Mouse (Mus musculus): ENCODE results near the gene Kcp. TPM values are rescaled to one million over a fixed set of nuclear protein-coding genes. Genes with fewer than 3 reads are reported as not detected.

Gene Kcp
- polyA plus RNA-seq, 1 experiment from 2014 or later: 3.8 TPM

DNA sequence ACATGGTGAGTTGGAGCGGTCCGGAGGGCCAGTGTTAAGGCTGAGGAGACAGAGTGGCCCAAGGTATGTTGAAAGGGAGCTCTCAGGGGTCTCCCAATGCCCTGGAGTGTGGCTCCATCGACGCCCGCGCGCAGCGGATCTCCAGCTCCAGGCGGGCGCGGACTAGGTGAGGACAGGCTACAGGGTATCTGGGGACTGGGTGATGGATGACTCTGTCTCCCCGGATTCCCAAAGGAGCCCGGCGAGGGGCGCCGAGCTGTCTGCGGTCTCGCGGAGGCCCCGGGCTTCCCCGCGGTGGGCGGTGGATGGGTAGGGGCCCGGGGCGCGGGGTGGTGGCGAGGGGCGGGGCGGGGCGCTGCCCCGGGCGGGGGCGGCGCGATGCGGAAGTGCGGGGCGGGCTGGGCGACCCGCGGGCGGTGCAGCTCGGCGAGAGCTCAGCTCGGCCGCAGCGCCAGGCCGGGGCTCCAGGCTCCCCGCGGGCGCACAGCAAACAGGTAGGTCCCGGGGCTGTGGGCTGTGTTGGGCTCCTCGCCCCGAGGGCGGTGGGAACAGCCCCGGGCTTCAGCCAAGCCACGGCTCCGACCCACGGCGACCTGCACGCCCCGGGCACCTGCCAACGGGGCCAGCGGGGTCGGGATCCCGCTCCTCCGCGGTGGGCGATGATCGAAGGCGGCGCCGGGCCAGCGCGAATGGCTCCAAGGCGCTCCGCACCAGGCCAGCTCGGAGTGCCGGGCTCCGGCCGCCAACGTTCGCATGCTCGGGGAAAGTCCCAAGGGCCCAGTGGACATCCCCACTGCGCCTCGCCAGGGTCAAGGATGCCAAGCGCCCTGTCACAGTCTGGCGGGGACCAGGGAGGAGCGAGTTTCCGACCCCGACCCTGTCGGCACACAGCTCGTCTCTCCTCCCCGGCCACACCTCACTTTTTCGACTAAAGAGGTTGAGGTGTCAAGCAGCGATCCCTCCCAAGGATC is 18.8 kb upstream of the Kcp start, which contains the start of gene Irf5:
Gene Irf5, plus strand, starts transcription at position 345 of the 971 bp plus-strand sequence.
- Histone ChIP-seq H3K9ac (ENCODE audit: low read length) (peak within 1 kb of the TSS; percentile 70), H3K4me2 (replicated peaks; ENCODE audit: low read depth) (peak within 1 kb of the TSS; percentile 98), H3K9me3 (ENCODE audit: control insufficient read depth, low read length) (no peaks in the 10 kb centered on the region), H3K4me1 (replicated peaks; ENCODE audit: control insufficient read depth, insufficient read depth) (peaks cover 7% of the 10 kb centered on the region), H3K27me3 (ENCODE audit: control insufficient read depth, insufficient read depth, low read length) (no peaks in the 10 kb centered on the region), H3K27ac (replicated peaks) (0 out of 2 replicates have a peak within 1 kb of the TSS, but pooled peaks have one; percentile 13), H3K36me3 (ENCODE audit: control insufficient read depth, insufficient read depth, low read length) (no peaks in the 10 kb centered on the region), H3K4me3 (ENCODE audit: low read depth, low read length) (peak within 1 kb of the TSS; percentile 63)
- TF ChIP-seq EP300 (optimal IDR thresholded peaks at IDR 0.05) (no peak), CTCF (IDR thresholded peaks at IDR 0.05; ENCODE audit: low read depth) (no peak)
- ATAC-seq (ENCODE audit: low FRiP score, low TSS enrichment) (peak; percentile 36), DNase-seq (ENCODE audit: low spot score) (peak; percentile 39)
- WGBS: 1% methylated on average over 68 of the region's 96 CpGs

DNA sequence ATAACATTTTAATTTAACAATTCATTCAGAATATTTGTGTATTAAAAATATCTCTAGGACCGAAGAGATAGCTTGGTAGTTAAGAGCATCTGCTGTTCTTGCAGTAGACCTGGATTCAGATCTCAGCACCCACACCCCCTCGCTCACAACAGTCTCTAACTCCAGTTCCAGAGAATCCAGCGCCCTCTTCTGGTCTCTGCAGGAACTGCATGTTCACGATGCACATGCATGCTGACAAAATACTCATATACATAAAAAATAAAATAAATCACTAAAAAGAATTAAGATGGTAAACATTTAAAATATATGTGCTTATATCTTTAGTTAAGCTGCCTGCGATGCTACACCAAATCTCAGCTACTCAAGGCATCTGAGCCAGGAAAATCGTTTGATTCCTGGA is 17.5 kb upstream of the Kcp start:
- no peak overlapping the region for H3K4me2 ChIP-seq (replicated peaks; ENCODE audit: low read depth)
- no peaks in the 10 kb centered on the region for H3K9me3 ChIP-seq (ENCODE audit: control insufficient read depth, low read length)
- peaks cover 7% of the 10 kb centered on the region for H3K4me1 ChIP-seq (replicated peaks; ENCODE audit: control insufficient read depth, insufficient read depth)
- DNase-seq (ENCODE audit: low spot score) (no peak), ATAC-seq (ENCODE audit: low FRiP score, low TSS enrichment) (no peak)
- no peaks in the 10 kb centered on the region for H3K36me3 ChIP-seq (ENCODE audit: control insufficient read depth, insufficient read depth, low read length)
- no peaks in the 10 kb centered on the region for H3K27me3 ChIP-seq (ENCODE audit: control insufficient read depth, insufficient read depth, low read length)
- 77% methylated on average over 6 of the region's 6 CpGs for WGBS
- H3K27ac ChIP-seq (replicated peaks): no peak overlapping the region
- H3K4me3 ChIP-seq (ENCODE audit: low read depth, low read length): no peak overlapping the region
- no peak overlapping the region for H3K9ac ChIP-seq (ENCODE audit: low read length)
- TF ChIP-seq EP300 (optimal IDR thresholded peaks at IDR 0.05) (no peak), CTCF (IDR thresholded peaks at IDR 0.05; ENCODE audit: low read depth) (peak; percentile 68)

- DNase-seq (ENCODE audit: low spot score) (no peak), ATAC-seq (ENCODE audit: low FRiP score, low TSS enrichment) (peak; percentile 58; the same call in 1 of the 2 replicates)
- peaks cover 5% of the 10 kb centered on the region; the same call in 1 of the 2 replicates for H3K4me1 ChIP-seq (replicated peaks; ENCODE audit: control insufficient read depth, insufficient read depth)
- H3K4me3 ChIP-seq (ENCODE audit: low read depth, low read length): no peak overlapping the region
- TF ChIP-seq CTCF (IDR thresholded peaks at IDR 0.05; ENCODE audit: low read depth) (no peak), EP300 (optimal IDR thresholded peaks at IDR 0.05) (no peak)
- no peak overlapping the region for H3K4me2 ChIP-seq (replicated peaks; ENCODE audit: low read depth)
- H3K9me3 ChIP-seq (ENCODE audit: control insufficient read depth, low read length): no peaks in the 10 kb centered on the region
- no peak overlapping the region for H3K9ac ChIP-seq (ENCODE audit: low read length)
- WGBS: 28% methylated on average over 6 of the region's 6 CpGs
- no peaks in the 10 kb centered on the region for H3K27me3 ChIP-seq (ENCODE audit: control insufficient read depth, insufficient read depth, low read length)
- H3K36me3 ChIP-seq (ENCODE audit: control insufficient read depth, insufficient read depth, low read length): no peaks in the 10 kb centered on the region
- peak overlapping the region; percentile 45; the same call in 1 of the 2 replicates for H3K27ac ChIP-seq (replicated peaks)
Observed at GRCm38 (mm10) chr6:29524034-29524489, 16.3 kb upstream of the Kcp start.

- Histone ChIP-seq H3K9ac (ENCODE audit: low read length) (no peak overlapping the region), H3K27me3 (ENCODE audit: control insufficient read depth, insufficient read depth, low read length) (no peaks in the 10 kb centered on the region), H3K36me3 (ENCODE audit: control insufficient read depth, insufficient read depth, low read length) (no peaks in the 10 kb centered on the region), H3K4me1 (replicated peaks; ENCODE audit: control insufficient read depth, insufficient read depth) (peaks cover 5% of the 10 kb centered on the region; the same call in 1 of the 2 replicates), H3K4me3 (ENCODE audit: low read depth, low read length) (no peak overlapping the region), H3K27ac (replicated peaks) (peak overlapping the region; percentile 45), H3K4me2 (replicated peaks; ENCODE audit: low read depth) (no peak overlapping the region), H3K9me3 (ENCODE audit: control insufficient read depth, low read length) (no peaks in the 10 kb centered on the region)
- DNase-seq (ENCODE audit: low spot score): no peak
- 63% methylated on average over 12 of the region's 12 CpGs for WGBS
- no peak for ATAC-seq (ENCODE audit: low FRiP score, low TSS enrichment)
- TF ChIP-seq EP300 (optimal IDR thresholded peaks at IDR 0.05) (no peak), CTCF (IDR thresholded peaks at IDR 0.05; ENCODE audit: low read depth) (no peak)
Observed at GRCm38 (mm10) chr6:29523301-29524033, 15.7 kb upstream of the Kcp start.

GRCm38 (mm10) chr6:29522626-29523300 is 15.0 kb upstream of the Kcp start:
- Histone ChIP-seq H3K4me3 (ENCODE audit: low read depth, low read length) (no peak overlapping the region), H3K4me1 (replicated peaks; ENCODE audit: control insufficient read depth, insufficient read depth) (peaks cover 5% of the 10 kb centered on the region; the same call in 1 of the 2 replicates), H3K9ac (ENCODE audit: low read length) (no peak overlapping the region), H3K27me3 (ENCODE audit: control insufficient read depth, insufficient read depth, low read length) (no peaks in the 10 kb centered on the region), H3K36me3 (ENCODE audit: control insufficient read depth, insufficient read depth, low read length) (no peaks in the 10 kb centered on the region), H3K4me2 (replicated peaks; ENCODE audit: low read depth) (no peak overlapping the region), H3K27ac (replicated peaks) (no peak overlapping the region; the same call in 1 of the 2 replicates), H3K9me3 (ENCODE audit: control insufficient read depth, low read length) (no peaks in the 10 kb centered on the region)
- ATAC-seq (ENCODE audit: low FRiP score, low TSS enrichment) (no peak), DNase-seq (ENCODE audit: low spot score) (no peak)
- 60% methylated on average over 6 of the region's 6 CpGs for WGBS
- TF ChIP-seq CTCF (IDR thresholded peaks at IDR 0.05; ENCODE audit: low read depth) (no peak), EP300 (optimal IDR thresholded peaks at IDR 0.05) (no peak)
